Mouse (Mus musculus) liver, postnatal 0 days (tissue): ENCODE results near the gene Snx29.

Experiments
- CTCF ChIP-seq: sonication (generic); IDR thresholded peaks from 2 replicates; pipeline ENCODE4 v1.5.1; 2016; ENCODE audit warnings: antibody characterized with exemption, low read depth
- EP300 ChIP-seq: IDR thresholded peaks from 2 replicates; pipeline ENCODE4 v1.6.1; 2016; ENCODE audit warnings: antibody characterized with exemption, low read depth, mild to moderate bottlenecking

DNA sequence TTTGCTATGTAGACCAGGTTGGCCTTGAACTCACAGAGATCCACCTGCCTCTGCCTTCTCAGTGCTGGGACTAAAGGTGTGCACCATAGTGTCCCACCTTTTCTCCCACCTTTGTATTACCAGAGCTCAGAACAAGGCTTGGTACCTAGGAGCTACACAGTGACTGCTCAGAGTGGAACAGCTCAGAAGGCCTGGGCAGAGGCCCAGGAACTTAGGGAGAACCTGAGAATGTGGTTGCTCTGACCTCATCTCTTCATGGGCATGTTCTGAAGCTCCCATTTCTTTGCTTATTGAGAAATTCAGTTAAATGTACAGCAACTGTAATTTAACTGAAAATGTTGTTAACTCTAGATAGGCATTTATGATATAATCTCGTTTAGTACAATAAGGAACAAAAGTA lies 44.1 kb downstream of the Snx29 start:
- TF ChIP-seq CTCF, result no peak
- no peak for TF ChIP-seq EP300
